13 mouse cellular contexts compared by ENCODE assay signal in the genomic region with DNA sequence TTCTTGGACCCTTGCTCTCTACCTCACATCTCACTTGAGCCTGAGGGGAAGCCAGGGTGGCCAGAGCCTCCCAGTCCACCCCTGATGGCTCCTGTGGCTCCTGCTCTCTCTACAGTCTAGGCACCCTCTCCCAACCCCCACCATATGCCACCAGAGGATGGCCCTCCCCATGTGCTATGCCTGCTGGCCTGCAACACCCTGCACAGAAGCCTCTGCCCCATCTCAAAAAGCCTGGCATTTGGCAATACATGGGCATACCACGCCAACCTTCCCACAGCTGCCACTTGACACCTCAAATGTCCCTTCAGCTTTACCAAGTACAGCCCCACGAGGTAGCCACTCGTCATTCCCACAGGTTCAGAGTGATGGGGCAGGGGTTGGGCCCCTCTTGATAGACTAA. TPM values are rescaled to one million over a fixed set of nuclear protein-coding genes. Genes with fewer than 3 reads are reported as not detected.
A peak's percentile ranks its signal among the peaks of the same experiment; 100 is the strongest.
DNase-seq lines count a peak whose midpoint lies in the region; ATAC-seq and TF ChIP-seq lines count a peak whose summit lies in the region.
"Had no signal": no experiment of that assay in that cellular context is flagged by ENCODE, and none has a peak within 500 bp of the region (broad histone marks: within the 10 kb centered on the region; RNA-seq: fewer than 3 reads in every experiment).

No protein-coding gene starts in this region.

- no peak overlapping the region for H3K4me3 ChIP-seq in heart, postnatal 0 days (ENCODE audit: low read depth, low read length)
- no peak overlapping the region for H3K4me3 ChIP-seq in neural tube, embryonic 11.5 days (ENCODE audit: low read depth, low read length)
- H3K4me3 ChIP-seq in hindbrain, embryonic 16.5 days (ENCODE audit: low read length) = no peak overlapping the region

- peak overlapping the region; percentile 4; the same call in 1 of the 2 replicates for H3K27ac ChIP-seq in heart, postnatal 0 days (ENCODE audit: low read depth)
- H3K27ac ChIP-seq in neural tube, embryonic 11.5 days (ENCODE audit: low read depth, low read length) = no peak overlapping the region
- H3K27ac ChIP-seq in hindbrain, embryonic 16.5 days (ENCODE audit: low read depth, low read length) = no peak overlapping the region
- H3K27ac ChIP-seq: liver, embryonic 14.5 days had no signal

- TF ChIP-seq CTCF in heart, postnatal 0 days (IDR thresholded peaks at IDR 0.05; ENCODE audit: low read depth) = no peak

- 59% methylated on average over 3 of the region's 3 CpGs for WGBS in heart, postnatal 0 days
- WGBS in neural tube, embryonic 11.5 days = 81% methylated on average over 3 of the region's 3 CpGs
- WGBS in hindbrain, embryonic 16.5 days = 63% methylated on average over 3 of the region's 3 CpGs

- H3K9me3 ChIP-seq in heart, postnatal 0 days (replicated peaks; ENCODE audit: control insufficient read depth, low read length) = no peaks in the 10 kb centered on the region
- no peaks in the 10 kb centered on the region for H3K9me3 ChIP-seq in neural tube, embryonic 11.5 days (ENCODE audit: control insufficient read depth, low read length)
- H3K9me3 ChIP-seq in hindbrain, embryonic 16.5 days (ENCODE audit: control insufficient read depth, low read length) = no peaks in the 10 kb centered on the region

- no peak for TF ChIP-seq EP300 in heart, postnatal 0 days (IDR thresholded peaks at IDR 0.05; ENCODE audit: low read depth)

- DNase-seq in heart, postnatal 0 days (ENCODE audit: low spot score) = no peak
- DNase-seq in heart, adult 9 months (ENCODE audit: low spot score in 2 of 2) = no peak
- DNase-seq in neural tube, embryonic 11.5 days (ENCODE audit: low spot score) = no peak
- no peak for DNase-seq in neural tube, embryonic 10.5 days (ENCODE audit: extremely low spot score, low spot score)
- DNase-seq in right cerebral cortex, postnatal 25 days = no peak
- no peak for DNase-seq in MN1 (ENCODE audit: low spot score)
- DNase-seq: adrenal gland, postnatal 10 days; cerebellum, adult 11-12 months; embryo, embryonic 11 days; kidney, postnatal 25 days had no signal

- H3K4me1 ChIP-seq in heart, postnatal 0 days (ENCODE audit: control insufficient read depth, insufficient read depth) = peaks cover 21% of the 10 kb centered on the region
- peaks cover 15% of the 10 kb centered on the region for H3K4me1 ChIP-seq in neural tube, embryonic 11.5 days (ENCODE audit: control insufficient read depth, insufficient read depth, low read length)
- H3K4me1 ChIP-seq in hindbrain, embryonic 16.5 days (ENCODE audit: control insufficient read depth, insufficient read depth, low read depth, low read length) = peaks cover 58% of the 10 kb centered on the region

- peaks cover 4% of the 10 kb centered on the region; the same call in 1 of the 2 replicates for H3K36me3 ChIP-seq in heart, postnatal 0 days (replicated peaks; ENCODE audit: control insufficient read depth, insufficient read depth, low read length)
- no peaks in the 10 kb centered on the region for H3K36me3 ChIP-seq in neural tube, embryonic 11.5 days (ENCODE audit: control insufficient read depth, insufficient read depth, low read length)
- no peaks in the 10 kb centered on the region for H3K36me3 ChIP-seq in hindbrain, embryonic 16.5 days (ENCODE audit: control insufficient read depth, insufficient read depth, low read length)

- H3K27me3 ChIP-seq in heart, postnatal 0 days (ENCODE audit: control insufficient read depth, insufficient read depth, low read length) = no peaks in the 10 kb centered on the region
- H3K27me3 ChIP-seq in neural tube, embryonic 11.5 days (ENCODE audit: control insufficient read depth, insufficient read depth, low read length) = no peaks in the 10 kb centered on the region
- H3K27me3 ChIP-seq in hindbrain, embryonic 16.5 days (replicated peaks; ENCODE audit: control insufficient read depth, insufficient read depth, low read length) = no peaks in the 10 kb centered on the region
- H3K27me3 ChIP-seq: Patski had no signal

- H3K4me2 ChIP-seq in heart, postnatal 0 days (ENCODE audit: low read depth, low read length) = no peak overlapping the region
- H3K4me2 ChIP-seq in neural tube, embryonic 11.5 days (ENCODE audit: low read depth) = no peak overlapping the region
- H3K4me2 ChIP-seq in hindbrain, embryonic 16.5 days (ENCODE audit: low read length) = no peak overlapping the region

- no peak overlapping the region for H3K9ac ChIP-seq in heart, postnatal 0 days (replicated peaks; ENCODE audit: low read depth, low read length)
- H3K9ac ChIP-seq in neural tube, embryonic 11.5 days (ENCODE audit: low read length) = peak overlapping the region; percentile 15; the same call in 1 of the 2 replicates
- 0 out of 2 replicates have a peak overlapping the region, but pooled peaks have one; percentile 27 for H3K9ac ChIP-seq in hindbrain, embryonic 16.5 days (ENCODE audit: low read depth, low read length)
- H3K9ac ChIP-seq: liver, embryonic 14.5 days had no signal

- ATAC-seq in heart, postnatal 0 days (ENCODE audit: insufficient read depth, low read depth) = no peak
- no peak for ATAC-seq in neural tube, embryonic 11.5 days (ENCODE audit: insufficient read depth, low FRiP score, low TSS enrichment)
- ATAC-seq in hindbrain, embryonic 16.5 days = no peak; the same call in 1 of the 2 replicates
- ATAC-seq: Patski had no signal

RNA-seq across cellular contexts. Expression of a gene that starts 9.9 kb away (rescaled TPM):
- 18.1 and 20.4 TPM in 2 replicates for total RNA-seq in heart, postnatal 0 days (2014; rRNA removed; ENCODE audit: low replicate concordance)
- 4.8 and 5.6 TPM in 2 replicates for polyA plus RNA-seq in heart, postnatal 0 days (2015; fragmentation: Nextera tagmentation; extraction: Ambion mirVana)
- 21.3 and 23.3 TPM in 2 replicates for polyA plus RNA-seq in neural tube, embryonic 11.5 days (2014; fragmentation: Nextera tagmentation; extraction: Ambion mirVana)
- 19.3 and 20.9 TPM in 2 replicates for polyA plus RNA-seq in hindbrain, embryonic 16.5 days (2015; fragmentation: Nextera tagmentation; extraction: Ambion mirVana)

RNA-seq across cellular contexts. Expression of a gene that starts 52.6 kb away (rescaled TPM):
- total RNA-seq in heart, postnatal 0 days (2014; rRNA removed; ENCODE audit: low replicate concordance) = 186 and 191 TPM in 2 replicates
- polyA plus RNA-seq in heart, postnatal 0 days (2015; fragmentation: Nextera tagmentation; extraction: Ambion mirVana) = 313 and 342 TPM in 2 replicates
- 304 and 313 TPM in 2 replicates for polyA plus RNA-seq in neural tube, embryonic 11.5 days (2014; fragmentation: Nextera tagmentation; extraction: Ambion mirVana)
- polyA plus RNA-seq in hindbrain, embryonic 16.5 days (2015; fragmentation: Nextera tagmentation; extraction: Ambion mirVana) = 355 and 365 TPM in 2 replicates
